Mouse (Mus musculus) C2C12 (cell line): ENCODE measurements around the gene Mapk11.

ENCODE experiments used
- CTCF ChIP-seq: IDR thresholded peaks from one replicate; pipeline ENCODE4 v1.5.1; 2011; ENCODE audit not compliant: control insufficient read depth, insufficient read depth, insufficient read length
- FOSL1 ChIP-seq: IDR thresholded peaks from one replicate; pipeline ENCODE4 v1.8.0; 2011; ENCODE audit warnings: mild to moderate bottlenecking, low read length; ENCODE audit not compliant: poor library complexity, insufficient read depth, severe bottlenecking
- MAX ChIP-seq: IDR thresholded peaks from one replicate; pipeline ENCODE4 v1.6.1; 2011; ENCODE audit warnings: mild to moderate bottlenecking, control low read depth

- TF ChIP-seq CTCF, result no peak
- TF ChIP-seq FOSL1, result no peak
- TF ChIP-seq MAX, result no peak
These were observed 11.9 kb downstream of the Mapk11 start for GRCm38 (mm10) chr15:89137378-89138045.
